Mouse (Mus musculus): Measurements from ENCODE around the gene Vwa3b.
"Not testable (repeated sequence)": the region's sequence is repeated elsewhere in the genome, so short reads cannot be mapped to it uniquely, and the experiment has no call there.

The Vwa3b gene

GRCm38 (mm10) chr1:37025962-37026686 is at the start of gene Vwa3b:
Vwa3b (plus strand) TSS chr1:37026596.
- no peak for DNase-seq

GRCm38 (mm10) chr1:36976770-36977169 is 49.6 kb upstream of the Vwa3b start:
- DNase-seq, result no peak

- DNase-seq, result no peak
These were observed 44.0 kb upstream of the Vwa3b start for GRCm38 (mm10) chr1:36982191-36982961.

GRCm38 (mm10) chr1:36983754-36984153 is 42.6 kb upstream of the Vwa3b start:
- DNase-seq, result no peak

- no peak for DNase-seq
These were observed 42.0 kb upstream of the Vwa3b start for GRCm38 (mm10) chr1:36984406-36984805.

- DNase-seq, result no peak
These were observed 40.5 kb upstream of the Vwa3b start for GRCm38 (mm10) chr1:36985896-36986295.

- DNase-seq, result no peak
These were observed 39.8 kb upstream of the Vwa3b start for GRCm38 (mm10) chr1:36986396-36987160.

GRCm38 (mm10) chr1:36987172-36988148 is 38.9 kb upstream of the Vwa3b start:
- no peak for DNase-seq

GRCm38 (mm10) chr1:36988161-36988560 is 38.2 kb upstream of the Vwa3b start:
- no peak for DNase-seq

- no peak for DNase-seq
These were observed 37.8 kb upstream of the Vwa3b start for GRCm38 (mm10) chr1:36988561-36988960.

- DNase-seq, result no peak
These were observed 32.1 kb upstream of the Vwa3b start for GRCm38 (mm10) chr1:36994296-36994695.

- no peak for DNase-seq
These were observed 30.6 kb upstream of the Vwa3b start for GRCm38 (mm10) chr1:36995760-36996159.

GRCm38 (mm10) chr1:36996561-36997213 is 29.7 kb upstream of the Vwa3b start:
- peak in 1 of 2 experiments; percentile 15 for DNase-seq

- no peak for DNase-seq
These were observed 26.1 kb upstream of the Vwa3b start for GRCm38 (mm10) chr1:37000307-37000706.

GRCm38 (mm10) chr1:37001636-37002315 is 24.6 kb upstream of the Vwa3b start:
- DNase-seq, result no peak

- no peak for DNase-seq
These were observed 23.9 kb upstream of the Vwa3b start for GRCm38 (mm10) chr1:37002316-37003008.

GRCm38 (mm10) chr1:37004533-37004932 is 21.9 kb upstream of the Vwa3b start:
- no peak for DNase-seq

GRCm38 (mm10) chr1:37005036-37005435 is 21.4 kb upstream of the Vwa3b start:
- DNase-seq, result no peak

GRCm38 (mm10) chr1:37006529-37006928 is 19.9 kb upstream of the Vwa3b start:
- DNase-seq, result not testable (repeated sequence)

GRCm38 (mm10) chr1:37009880-37010279 is 16.5 kb upstream of the Vwa3b start:
- DNase-seq, result no peak

Measured in cerebellum, adult 18-20 months (tissue).